24 mouse cellular contexts compared by ENCODE assay signal in genomic region chr6:102421781-102422180, GRCm38 (mm10).
A peak's percentile ranks its signal among the peaks of the same experiment; 100 is the strongest.
DNase-seq lines count a peak whose midpoint lies in the region; ATAC-seq and TF ChIP-seq lines count a peak whose summit lies in the region.
"Had no signal": no experiment of that assay in that cellular context is flagged by ENCODE, and none has a peak within 500 bp of the region (broad histone marks: within the 10 kb centered on the region; RNA-seq: fewer than 3 reads in every experiment).

No protein-coding gene starts in this region.

- no peak overlapping the region for H3K27ac ChIP-seq in forebrain, embryonic 12.5 days
- H3K27ac ChIP-seq in forebrain, embryonic 13.5 days: no peak overlapping the region
- H3K27ac ChIP-seq in midbrain, postnatal 0 days (ENCODE audit: low read depth, low read length): no peak overlapping the region
- no peak overlapping the region for H3K27ac ChIP-seq in midbrain, embryonic 10.5 days (replicated peaks)
- H3K27ac ChIP-seq: embryonic facial prominence, embryonic 13.5 days; heart, adult 2 months; limb, embryonic 15.5 days; midbrain, embryonic 12.5 days had no signal

- TF ChIP-seq CTCF in midbrain, postnatal 0 days (IDR thresholded peaks at IDR 0.05): no peak

- peaks cover 9% of the 10 kb centered on the region; the same call in 1 of the 2 replicates for H3K27me3 ChIP-seq in forebrain, embryonic 12.5 days
- H3K27me3 ChIP-seq in forebrain, embryonic 13.5 days: no peaks in the 10 kb centered on the region
- H3K27me3 ChIP-seq in midbrain, postnatal 0 days (ENCODE audit: insufficient read depth, low read length): no peaks in the 10 kb centered on the region
- H3K27me3 ChIP-seq in midbrain, embryonic 10.5 days (ENCODE audit: low read depth, poor library complexity, severe bottlenecking): no peaks in the 10 kb centered on the region
- H3K27me3 ChIP-seq: embryonic facial prominence, embryonic 13.5 days; limb, embryonic 15.5 days; midbrain, embryonic 12.5 days had no signal

- WGBS in forebrain, embryonic 12.5 days: 23% methylated on average over 1 of the region's 1 CpGs
- WGBS in forebrain, embryonic 13.5 days: 15% methylated on average over 1 of the region's 1 CpGs
- WGBS in midbrain, postnatal 0 days: 36% methylated on average over 1 of the region's 1 CpGs
- 75% methylated on average over 1 of the region's 1 CpGs for WGBS in midbrain, embryonic 10.5 days

- DNase-seq in midbrain, postnatal 0 days (ENCODE audit: low spot score): peak; percentile 1
- no peak for DNase-seq in midbrain, embryonic 10.5 days (ENCODE audit: low spot score)
- peak; percentile 23 for DNase-seq in R1 (ENCODE audit: low read depth, low spot score)
- no peak for DNase-seq in urinary bladder, adult 2 months (ENCODE audit: low spot score)
- no peak for DNase-seq in layer of hippocampus, postnatal 10 days (ENCODE audit: low spot score in 2 of 2)
- DNase-seq: adrenal gland, postnatal 14 days; B cell, adult 2 months; cerebellum, adult 11-12 months; cerebellum, postnatal 25 days; gastrocnemius, postnatal 25 days; heart, adult 2 months; heart, postnatal 36 days; kidney, adult 8-10 months; kidney, postnatal 14 days; spleen, adult 18-20 months; thymus, postnatal 36 days had no signal

- H3K4me3 ChIP-seq in forebrain, embryonic 12.5 days (replicated peaks): no peak overlapping the region
- no peak overlapping the region for H3K4me3 ChIP-seq in forebrain, embryonic 13.5 days
- no peak overlapping the region for H3K4me3 ChIP-seq in midbrain, postnatal 0 days (ENCODE audit: low read depth, low read length)
- H3K4me3 ChIP-seq in midbrain, embryonic 10.5 days: no peak overlapping the region
- H3K4me3 ChIP-seq: embryonic facial prominence, embryonic 13.5 days; heart, adult 2 months; limb, embryonic 15.5 days; midbrain, embryonic 12.5 days; myocyte had no signal

- no peak overlapping the region for H3K9ac ChIP-seq in forebrain, embryonic 12.5 days
- H3K9ac ChIP-seq in forebrain, embryonic 13.5 days: no peak overlapping the region
- no peak overlapping the region for H3K9ac ChIP-seq in midbrain, postnatal 0 days (replicated peaks; ENCODE audit: low read length, poor library complexity, severe bottlenecking)
- H3K9ac ChIP-seq: embryonic facial prominence, embryonic 13.5 days; limb, embryonic 15.5 days; midbrain, embryonic 12.5 days had no signal

- no peak overlapping the region for H3K4me2 ChIP-seq in forebrain, embryonic 12.5 days
- no peak overlapping the region for H3K4me2 ChIP-seq in forebrain, embryonic 13.5 days
- no peak overlapping the region for H3K4me2 ChIP-seq in midbrain, postnatal 0 days (ENCODE audit: low read depth, low read length, poor library complexity, severe bottlenecking)
- H3K4me2 ChIP-seq: embryonic facial prominence, embryonic 13.5 days; limb, embryonic 15.5 days; midbrain, embryonic 12.5 days had no signal

- no peaks in the 10 kb centered on the region; the same call in 1 of the 2 replicates for H3K4me1 ChIP-seq in forebrain, embryonic 12.5 days
- no peaks in the 10 kb centered on the region for H3K4me1 ChIP-seq in forebrain, embryonic 13.5 days
- no peaks in the 10 kb centered on the region for H3K4me1 ChIP-seq in midbrain, postnatal 0 days (ENCODE audit: insufficient read depth, low read length)
- no peaks in the 10 kb centered on the region for H3K4me1 ChIP-seq in midbrain, embryonic 10.5 days
- H3K4me1 ChIP-seq: embryonic facial prominence, embryonic 13.5 days; limb, embryonic 15.5 days; midbrain, embryonic 12.5 days had no signal

- ATAC-seq in forebrain, embryonic 12.5 days (ENCODE audit: low FRiP score): peak; percentile 76; the same call in 1 of the 2 replicates
- ATAC-seq in forebrain, embryonic 13.5 days: no peak
- ATAC-seq in midbrain, postnatal 0 days (ENCODE audit: low FRiP score): no peak
- ATAC-seq: inflammation-experienced regulatory T-cells, adult 6 months; lung, postnatal 0 days had no signal

- H3K9me3 ChIP-seq in forebrain, embryonic 12.5 days: no peaks in the 10 kb centered on the region
- H3K9me3 ChIP-seq in forebrain, embryonic 13.5 days (replicated peaks): no peaks in the 10 kb centered on the region
- no peaks in the 10 kb centered on the region for H3K9me3 ChIP-seq in midbrain, postnatal 0 days (ENCODE audit: low read length)
- no peaks in the 10 kb centered on the region for H3K9me3 ChIP-seq in midbrain, embryonic 10.5 days (replicated peaks)
- H3K9me3 ChIP-seq: embryonic facial prominence, embryonic 13.5 days; limb, embryonic 15.5 days; midbrain, embryonic 12.5 days had no signal

- H3K36me3 ChIP-seq in forebrain, embryonic 12.5 days (replicated peaks): no peaks in the 10 kb centered on the region
- H3K36me3 ChIP-seq in forebrain, embryonic 13.5 days (ENCODE audit: poor library complexity, severe bottlenecking): no peaks in the 10 kb centered on the region
- no peaks in the 10 kb centered on the region for H3K36me3 ChIP-seq in midbrain, postnatal 0 days (ENCODE audit: insufficient read depth, low read length)
- no peaks in the 10 kb centered on the region for H3K36me3 ChIP-seq in midbrain, embryonic 10.5 days
- H3K36me3 ChIP-seq: embryonic facial prominence, embryonic 13.5 days; limb, embryonic 15.5 days; midbrain, embryonic 12.5 days had no signal

Comparison
In these comparisons a context has a peak if more than half of its experiments do, and no peak if none do; other contexts are left out.
1. DNase-seq: peak in midbrain, postnatal 0 days (single experiment) and R1 (single experiment); none in midbrain, embryonic 10.5 days (single experiment), urinary bladder, adult 2 months (single experiment) and layer of hippocampus, postnatal 10 days (0 of 2).